23 mouse cellular contexts compared by ENCODE assay signal in the genomic region with DNA sequence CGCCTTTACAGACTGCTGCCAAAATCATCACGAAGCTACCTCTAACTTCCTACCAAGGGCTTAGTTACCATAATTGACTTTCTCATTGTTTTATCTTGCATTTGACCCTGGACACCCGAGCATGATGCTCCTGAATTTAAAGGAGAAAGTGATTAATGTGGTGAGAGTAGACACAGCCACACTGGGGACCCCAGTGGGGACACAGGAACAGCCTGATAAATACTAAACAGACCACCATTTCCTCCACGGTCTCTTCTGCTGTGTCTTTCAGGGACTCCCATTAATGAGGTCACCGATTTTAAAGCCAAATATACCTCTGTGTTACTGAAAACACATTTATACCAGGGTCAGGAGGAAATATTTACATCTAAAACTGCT.
DNase-seq lines count a peak whose midpoint lies in the region; ATAC-seq lines count a peak whose summit lies in the region.
"Had no signal": no experiment of that assay in that cellular context is flagged by ENCODE, and none has a peak within 500 bp of the region (broad histone marks: within the 10 kb centered on the region; RNA-seq: fewer than 3 reads in every experiment).

No protein-coding gene starts in this region.

- peaks cover 4% of the 10 kb centered on the region; the same call in 1 of the 2 replicates for H3K4me1 ChIP-seq in heart, embryonic 13.5 days
- peaks cover 12% of the 10 kb centered on the region for H3K4me1 ChIP-seq in hindbrain, embryonic 10.5 days (replicated peaks)
- H3K4me1 ChIP-seq in midbrain, embryonic 10.5 days: peaks cover 18% of the 10 kb centered on the region
- peaks cover 16% of the 10 kb centered on the region for H3K4me1 ChIP-seq in neural tube, embryonic 13.5 days (replicated peaks)
- H3K4me1 ChIP-seq: liver, embryonic 15.5 days had no signal

- WGBS in heart, embryonic 13.5 days: 36% methylated on average over 5 of the region's 5 CpGs
- 61% methylated on average over 5 of the region's 5 CpGs for WGBS in hindbrain, embryonic 10.5 days
- WGBS in midbrain, embryonic 10.5 days: 59% methylated on average over 5 of the region's 5 CpGs
- WGBS in neural tube, embryonic 13.5 days: 30% methylated on average over 5 of the region's 5 CpGs

- H3K27me3 ChIP-seq in heart, embryonic 13.5 days (replicated peaks): no peaks in the 10 kb centered on the region
- no peaks in the 10 kb centered on the region for H3K27me3 ChIP-seq in hindbrain, embryonic 10.5 days (ENCODE audit: insufficient read depth, poor library complexity, severe bottlenecking)
- H3K27me3 ChIP-seq in midbrain, embryonic 10.5 days (ENCODE audit: low read depth, poor library complexity, severe bottlenecking): no peaks in the 10 kb centered on the region
- H3K27me3 ChIP-seq in neural tube, embryonic 13.5 days: no peaks in the 10 kb centered on the region
- H3K27me3 ChIP-seq: forebrain, embryonic 15.5 days; limb, embryonic 12.5 days; liver, embryonic 15.5 days had no signal

- no peak overlapping the region for H3K4me3 ChIP-seq in heart, embryonic 13.5 days
- no peak overlapping the region for H3K4me3 ChIP-seq in hindbrain, embryonic 10.5 days
- no peak overlapping the region for H3K4me3 ChIP-seq in midbrain, embryonic 10.5 days
- no peak overlapping the region for H3K4me3 ChIP-seq in neural tube, embryonic 13.5 days
- H3K4me3 ChIP-seq: erythroblast, embryonic 14.5 days; forebrain, embryonic 15.5 days; gastrocnemius, adult 2 months; left cerebral cortex, adult 2 months; limb, embryonic 12.5 days; liver, embryonic 15.5 days; myocyte had no signal

- DNase-seq in heart, adult 8-10 months (ENCODE audit: low spot score): no peak
- DNase-seq in hindbrain, embryonic 10.5 days (ENCODE audit: low spot score): peak; percentile 4
- no peak for DNase-seq in midbrain, embryonic 10.5 days (ENCODE audit: low spot score)
- DNase-seq in embryo, embryonic 9.5 days (ENCODE audit: extremely low spot score): no peak
- DNase-seq: adrenal gland, postnatal 25 days; B cell, adult 2 months; cerebellum, adult 9-10 months; gastrocnemius, adult 2 months; heart, adult 18-20 months; heart, postnatal 14 days; spleen, adult 18-20 months; thymus, adult 18-20 months had no signal

- H3K36me3 ChIP-seq in heart, embryonic 13.5 days: no peaks in the 10 kb centered on the region
- H3K36me3 ChIP-seq in hindbrain, embryonic 10.5 days: no peaks in the 10 kb centered on the region
- no peaks in the 10 kb centered on the region for H3K36me3 ChIP-seq in midbrain, embryonic 10.5 days
- no peaks in the 10 kb centered on the region for H3K36me3 ChIP-seq in neural tube, embryonic 13.5 days
- H3K36me3 ChIP-seq: forebrain, embryonic 15.5 days; limb, embryonic 12.5 days; liver, embryonic 15.5 days had no signal

- no peak for ATAC-seq in heart, embryonic 13.5 days (ENCODE audit: extremely low read depth, insufficient number of reproducible peaks, low FRiP score, low TSS enrichment)
- peak; percentile 65; the same call in 1 of the 2 replicates for ATAC-seq in neural tube, embryonic 13.5 days (ENCODE audit: low read depth)
- ATAC-seq in activated CD4-positive, CD25-positive, alpha-beta regulatory T cell, adult 4 months: no peak
- ATAC-seq: lung, postnatal 0 days had no signal

- H3K9me3 ChIP-seq in heart, embryonic 13.5 days: no peaks in the 10 kb centered on the region
- no peaks in the 10 kb centered on the region for H3K9me3 ChIP-seq in hindbrain, embryonic 10.5 days
- H3K9me3 ChIP-seq in midbrain, embryonic 10.5 days (replicated peaks): no peaks in the 10 kb centered on the region
- no peaks in the 10 kb centered on the region for H3K9me3 ChIP-seq in neural tube, embryonic 13.5 days
- H3K9me3 ChIP-seq: forebrain, embryonic 15.5 days; limb, embryonic 12.5 days; liver, embryonic 15.5 days had no signal

- H3K27ac ChIP-seq in heart, embryonic 13.5 days (replicated peaks): no peak overlapping the region
- no peak overlapping the region for H3K27ac ChIP-seq in hindbrain, embryonic 10.5 days
- 0 out of 2 replicates have a peak overlapping the region, but pooled peaks have one; percentile 33 for H3K27ac ChIP-seq in midbrain, embryonic 10.5 days (replicated peaks)
- H3K27ac ChIP-seq in neural tube, embryonic 13.5 days (replicated peaks): peak overlapping the region; percentile 66; the same call in 1 of the 2 replicates
- H3K27ac ChIP-seq: gastrocnemius, adult 2 months; kidney, postnatal 0 days; left cerebral cortex, adult 2 months; limb, embryonic 12.5 days; liver, embryonic 15.5 days had no signal

- peak overlapping the region; percentile 31; the same call in 1 of the 2 replicates for H3K4me2 ChIP-seq in heart, embryonic 13.5 days
- H3K4me2 ChIP-seq in neural tube, embryonic 13.5 days: peak overlapping the region; percentile 34
- H3K4me2 ChIP-seq: forebrain, embryonic 15.5 days; limb, embryonic 12.5 days; liver, embryonic 15.5 days had no signal

- no peak overlapping the region for H3K9ac ChIP-seq in heart, embryonic 13.5 days
- no peak overlapping the region for H3K9ac ChIP-seq in neural tube, embryonic 13.5 days
- H3K9ac ChIP-seq: forebrain, embryonic 15.5 days; limb, embryonic 12.5 days; liver, embryonic 15.5 days had no signal

Comparison
In these comparisons a context has a peak if more than half of its experiments do, and no peak if none do; other contexts are left out.
1. H3K27ac ChIP-seq: peak in midbrain, embryonic 10.5 days (single experiment) and neural tube, embryonic 13.5 days (single experiment); none in heart, embryonic 13.5 days (single experiment) and hindbrain, embryonic 10.5 days (single experiment).